Mouse (Mus musculus): ENCODE data around the gene Tex26. TPM values are rescaled to one million over a fixed set of nuclear protein-coding genes. Genes with fewer than 3 reads are reported as not detected.
A peak's percentile ranks its signal among the peaks of the same experiment; 100 is the strongest.

The Tex26 gene
- polyA plus RNA-seq, 1 experiment from 2014 or later: 0.51 TPM

DNA sequence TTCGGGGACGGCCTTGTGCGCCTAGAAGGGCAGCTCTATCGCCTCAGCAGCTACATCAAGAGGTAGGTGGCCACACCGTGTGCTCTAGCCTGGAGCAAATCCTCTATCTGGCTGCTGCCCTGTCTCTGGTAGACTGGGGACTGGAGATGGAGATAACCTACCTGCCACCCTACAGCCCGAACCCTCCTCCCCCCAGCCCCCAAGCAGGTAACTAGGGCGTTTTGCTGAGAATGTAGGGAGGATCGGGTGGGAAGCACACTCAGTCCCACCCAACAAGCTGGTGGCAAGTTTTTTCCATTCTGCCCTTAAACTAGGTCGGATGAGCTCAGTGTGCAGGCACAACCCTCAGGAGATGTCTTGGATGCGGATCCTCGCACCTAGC, 27.3 kb upstream of the Tex26 start:
- Histone ChIP-seq H3K27me3 (replicated peaks) (peaks cover 25% of the 10 kb centered on the region; the same call in 1 of the 2 replicates), H3K36me3 (no peaks in the 10 kb centered on the region), H3K27ac (replicated peaks) (no peak overlapping the region), H3K9me3 (peaks cover 3% of the 10 kb centered on the region; the same call in 1 of the 2 replicates), H3K9ac (peak overlapping the region; percentile 72), H3K4me3 (peak overlapping the region; percentile 53), H3K4me1 (peaks cover 21% of the 10 kb centered on the region), H3K4me2 (peak overlapping the region; percentile 78)
- 30% methylated on average over 11 of the region's 11 CpGs for WGBS
- ATAC-seq (ENCODE audit: extremely low read depth, insufficient number of reproducible peaks, low FRiP score, low TSS enrichment): no peak

GRCm38 (mm10) chr5:149412671-149413070, 26.8 kb upstream of the Tex26 start:
- no peak overlapping the region for H3K27ac ChIP-seq (replicated peaks)
- 85% methylated on average over 10 of the region's 10 CpGs for WGBS
- H3K27me3 ChIP-seq (replicated peaks): peaks cover 25% of the 10 kb centered on the region; the same call in 1 of the 2 replicates
- H3K4me1 ChIP-seq: peaks cover 21% of the 10 kb centered on the region
- peaks cover 1% of the 10 kb centered on the region; the same call in 1 of the 2 replicates for H3K9me3 ChIP-seq
- H3K4me3 ChIP-seq: peak overlapping the region; percentile 53
- ATAC-seq (ENCODE audit: extremely low read depth, insufficient number of reproducible peaks, low FRiP score, low TSS enrichment): no peak
- H3K9ac ChIP-seq: no peak overlapping the region; the same call in 1 of the 2 replicates
- no peaks in the 10 kb centered on the region for H3K36me3 ChIP-seq
- H3K4me2 ChIP-seq: peak overlapping the region; percentile 78

DNA sequence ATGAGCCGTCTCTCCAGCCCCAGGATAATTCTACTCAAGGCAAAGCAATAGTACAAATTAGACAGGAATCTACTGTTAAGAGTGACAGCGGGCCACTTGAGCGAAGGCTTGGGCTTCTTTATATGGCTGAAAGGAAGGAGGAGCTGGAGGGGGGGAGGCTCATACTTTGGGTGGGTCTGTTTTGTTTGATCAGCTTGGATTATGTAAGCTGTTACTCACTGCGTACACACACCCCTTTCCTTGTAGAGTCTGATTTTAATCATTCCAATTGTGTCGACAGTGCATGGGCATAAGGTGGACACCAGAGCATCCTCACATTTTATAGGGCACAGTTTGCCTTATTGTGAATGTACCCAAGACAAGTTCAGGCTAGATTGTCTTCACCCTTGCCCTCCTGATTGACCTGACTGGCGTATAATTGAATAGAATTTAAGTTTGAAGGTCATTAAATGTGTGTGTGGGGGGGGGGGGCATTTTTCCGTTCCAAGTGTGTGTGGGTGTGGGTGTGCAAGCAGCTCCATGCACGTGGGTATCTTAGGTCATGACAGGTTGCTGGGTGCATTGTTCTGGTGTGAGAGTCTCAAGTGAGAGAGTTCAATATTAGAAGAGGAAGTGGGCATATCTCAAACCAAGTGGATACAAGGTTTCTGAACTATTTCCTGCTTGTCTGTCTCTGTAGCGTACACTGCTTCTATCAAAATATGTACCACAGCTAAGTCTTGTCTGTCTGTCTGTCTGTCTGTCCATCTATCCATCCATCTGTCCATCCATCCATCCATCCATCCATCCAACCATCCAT, 24.9 kb upstream of the Tex26 start:
- 76% methylated on average over 9 of the region's 9 CpGs for WGBS
- no peaks in the 10 kb centered on the region for H3K36me3 ChIP-seq

GRCm38 (mm10) chr5:149417381-149417780, 22.1 kb upstream of the Tex26 start:
- Histone ChIP-seq H3K27ac (replicated peaks) (no peak overlapping the region), H3K36me3 (no peaks in the 10 kb centered on the region), H3K9ac (no peak overlapping the region), H3K9me3 (no peaks in the 10 kb centered on the region), H3K4me3 (no peak overlapping the region), H3K4me2 (no peak overlapping the region), H3K27me3 (replicated peaks) (peaks cover 8% of the 10 kb centered on the region; the same call in 1 of the 2 replicates), H3K4me1 (peaks cover 5% of the 10 kb centered on the region; the same call in 1 of the 2 replicates)
- 91% methylated on average over 4 of the region's 4 CpGs for WGBS
- ATAC-seq (ENCODE audit: extremely low read depth, insufficient number of reproducible peaks, low FRiP score, low TSS enrichment): no peak

More for the DNA sequence above, 24.9 kb upstream of the Tex26 start:
- no peaks in the 10 kb centered on the region for H3K9me3 ChIP-seq
- H3K4me1 ChIP-seq: peaks cover 21% of the 10 kb centered on the region
- ATAC-seq (ENCODE audit: extremely low read depth, insufficient number of reproducible peaks, low FRiP score, low TSS enrichment): no peak
- peaks cover 25% of the 10 kb centered on the region; the same call in 1 of the 2 replicates for H3K27me3 ChIP-seq (replicated peaks)
- no peak overlapping the region for H3K4me3 ChIP-seq
- H3K9ac ChIP-seq: no peak overlapping the region
- H3K27ac ChIP-seq (replicated peaks): no peak overlapping the region
- no peak overlapping the region for H3K4me2 ChIP-seq

DNA sequence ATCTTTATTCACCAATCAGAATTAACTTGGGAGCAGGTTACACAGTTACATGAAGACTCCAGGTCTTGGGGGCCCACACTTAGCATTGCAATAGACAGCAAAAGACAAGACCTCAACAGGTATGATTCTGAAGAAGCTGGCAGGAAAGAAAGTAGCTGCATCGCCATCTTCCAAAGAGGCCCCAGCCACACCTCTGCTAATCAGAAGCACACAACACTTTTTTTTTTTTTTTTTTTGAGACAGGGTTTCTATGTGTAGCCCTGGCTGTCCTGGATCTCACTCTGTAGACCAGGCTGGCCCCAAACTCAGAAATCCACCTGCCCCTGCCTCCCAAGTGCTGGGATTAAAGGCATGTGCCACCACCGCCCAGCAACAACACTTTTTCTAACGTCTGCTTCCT, 12.9 kb upstream of the Tex26 start:
- Histone ChIP-seq H3K27me3 (replicated peaks) (no peaks in the 10 kb centered on the region), H3K27ac (replicated peaks) (no peak overlapping the region), H3K9ac (no peak overlapping the region), H3K4me2 (no peak overlapping the region), H3K4me3 (no peak overlapping the region), H3K4me1 (peaks cover 18% of the 10 kb centered on the region), H3K36me3 (no peaks in the 10 kb centered on the region), H3K9me3 (no peaks in the 10 kb centered on the region)
- 77% methylated on average over 3 of the region's 3 CpGs for WGBS
- no peak for ATAC-seq (ENCODE audit: extremely low read depth, insufficient number of reproducible peaks, low FRiP score, low TSS enrichment)

- no peaks in the 10 kb centered on the region for H3K36me3 ChIP-seq
- no peaks in the 10 kb centered on the region for H3K9me3 ChIP-seq
- ATAC-seq (ENCODE audit: extremely low read depth, insufficient number of reproducible peaks, low FRiP score, low TSS enrichment): no peak
- H3K4me3 ChIP-seq: no peak overlapping the region
- no peak overlapping the region for H3K4me2 ChIP-seq
- H3K9ac ChIP-seq: no peak overlapping the region
- peaks cover 18% of the 10 kb centered on the region for H3K4me1 ChIP-seq
- H3K27me3 ChIP-seq (replicated peaks): no peaks in the 10 kb centered on the region
- WGBS: 82% methylated on average over 8 of the region's 8 CpGs
- H3K27ac ChIP-seq (replicated peaks): no peak overlapping the region
These were observed 12.0 kb upstream of the Tex26 start for GRCm38 (mm10) chr5:149427277-149428060.

DNA sequence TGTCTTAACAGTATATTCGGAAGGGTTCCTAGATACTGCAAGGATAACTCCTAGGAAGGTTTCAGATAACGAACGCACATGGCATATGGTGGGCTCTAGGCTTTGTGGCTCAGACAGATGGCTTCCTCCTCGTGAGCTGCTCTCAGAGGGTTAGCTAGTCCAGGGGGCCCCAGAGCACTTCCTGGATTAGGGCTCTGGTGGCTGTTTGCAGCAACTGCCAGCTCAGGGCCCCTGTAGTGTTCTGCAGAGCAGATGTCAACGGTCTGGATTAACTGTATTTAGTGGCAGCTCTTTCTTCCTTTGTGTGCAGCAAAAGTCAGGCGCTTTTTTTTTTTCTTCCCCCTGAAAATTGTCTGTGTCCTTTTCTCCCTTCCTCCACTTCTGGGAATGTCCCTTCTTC, 11.1 kb upstream of the Tex26 start:
- peak overlapping the region; percentile 47 for H3K4me2 ChIP-seq
- H3K9me3 ChIP-seq: no peaks in the 10 kb centered on the region
- WGBS: 4% methylated on average over 6 of the region's 6 CpGs
- no peaks in the 10 kb centered on the region for H3K36me3 ChIP-seq
- peak overlapping the region; percentile 55; the same call in 1 of the 2 replicates for H3K9ac ChIP-seq
- H3K27ac ChIP-seq (replicated peaks): peak overlapping the region; percentile 78
- no peaks in the 10 kb centered on the region for H3K27me3 ChIP-seq (replicated peaks)
- no peak overlapping the region for H3K4me3 ChIP-seq
- peak; percentile 63; the same call in 1 of the 2 replicates for ATAC-seq (ENCODE audit: extremely low read depth, insufficient number of reproducible peaks, low FRiP score, low TSS enrichment)
- peaks cover 18% of the 10 kb centered on the region for H3K4me1 ChIP-seq

- H3K4me3 ChIP-seq: no peak overlapping the region
- H3K4me1 ChIP-seq: peaks cover 18% of the 10 kb centered on the region
- H3K27ac ChIP-seq (replicated peaks): peak overlapping the region; percentile 78
- WGBS: 20% methylated on average over 2 of the region's 2 CpGs
- peak; percentile 51 for ATAC-seq (ENCODE audit: extremely low read depth, insufficient number of reproducible peaks, low FRiP score, low TSS enrichment)
- peak overlapping the region; percentile 47 for H3K4me2 ChIP-seq
- no peaks in the 10 kb centered on the region for H3K9me3 ChIP-seq
- no peaks in the 10 kb centered on the region for H3K36me3 ChIP-seq
- H3K27me3 ChIP-seq (replicated peaks): no peaks in the 10 kb centered on the region
- H3K9ac ChIP-seq: peak overlapping the region; percentile 55; the same call in 1 of the 2 replicates
These were observed 10.6 kb upstream of the Tex26 start for GRCm38 (mm10) chr5:149428810-149429255.

GRCm38 (mm10) chr5:149429541-149429940, 9.9 kb upstream of the Tex26 start:
- Histone ChIP-seq H3K4me1 (peaks cover 21% of the 10 kb centered on the region), H3K36me3 (no peaks in the 10 kb centered on the region), H3K9ac (no peak overlapping the region), H3K4me2 (no peak overlapping the region), H3K27ac (replicated peaks) (no peak overlapping the region), H3K27me3 (replicated peaks) (no peaks in the 10 kb centered on the region), H3K4me3 (no peak overlapping the region), H3K9me3 (no peaks in the 10 kb centered on the region)
- WGBS: 72% methylated on average over 4 of the region's 4 CpGs
- ATAC-seq (ENCODE audit: extremely low read depth, insufficient number of reproducible peaks, low FRiP score, low TSS enrichment): no peak

GRCm38 (mm10) chr5:149430943-149431342, 8.5 kb upstream of the Tex26 start:
- no peak for ATAC-seq (ENCODE audit: extremely low read depth, insufficient number of reproducible peaks, low FRiP score, low TSS enrichment)
- Histone ChIP-seq H3K4me3 (no peak overlapping the region), H3K27ac (replicated peaks) (no peak overlapping the region), H3K4me1 (peaks cover 21% of the 10 kb centered on the region), H3K4me2 (no peak overlapping the region), H3K9me3 (no peaks in the 10 kb centered on the region), H3K36me3 (no peaks in the 10 kb centered on the region), H3K9ac (no peak overlapping the region), H3K27me3 (replicated peaks) (no peaks in the 10 kb centered on the region)
- WGBS: 82% methylated on average over 3 of the region's 3 CpGs

DNA sequence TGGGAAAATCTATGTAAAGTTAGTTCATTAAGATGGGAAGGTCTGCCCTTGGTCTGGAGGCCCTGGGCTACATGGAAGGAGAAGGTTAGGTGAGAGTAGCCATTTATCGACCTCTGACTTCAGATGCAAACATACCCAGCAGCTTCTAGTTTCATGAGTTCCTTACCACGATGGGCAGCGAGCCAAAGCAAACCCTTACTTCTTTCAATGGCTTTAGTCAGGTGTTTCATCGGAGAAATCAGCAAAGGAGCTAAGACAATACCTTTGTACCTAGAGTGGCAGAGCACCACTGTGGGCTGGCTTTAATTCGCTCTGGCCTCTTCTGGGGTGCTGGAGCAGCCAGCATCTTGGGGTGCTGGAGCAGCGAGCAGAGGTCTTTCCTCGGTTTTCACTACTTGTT, 5.8 kb upstream of the Tex26 start:
- Histone ChIP-seq H3K4me1 (peaks cover 11% of the 10 kb centered on the region), H3K4me3 (no peak overlapping the region), H3K27me3 (replicated peaks) (no peaks in the 10 kb centered on the region), H3K9me3 (no peaks in the 10 kb centered on the region), H3K9ac (no peak overlapping the region), H3K4me2 (no peak overlapping the region), H3K36me3 (no peaks in the 10 kb centered on the region), H3K27ac (replicated peaks) (no peak overlapping the region)
- ATAC-seq (ENCODE audit: extremely low read depth, insufficient number of reproducible peaks, low FRiP score, low TSS enrichment): no peak
- 48% methylated on average over 7 of the region's 7 CpGs for WGBS
